Mouse (Mus musculus): Measurements from ENCODE around the gene Spint4. TPM values are rescaled to one million over a fixed set of nuclear protein-coding genes. Genes with fewer than 3 reads are reported as not detected.

The Spint4 gene
- polyA plus RNA-seq, 1 experiment from 2014 or later, result not detected

GRCm38 (mm10) chr2:164739876-164740275, 41.6 kb downstream of the Spint4 start:
- Histone ChIP-seq H3K36me3 (no peaks in the 10 kb centered on the region), H3K27me3 (ENCODE audit: low read depth, poor library complexity, severe bottlenecking) (no peaks in the 10 kb centered on the region), H3K4me1 (peaks cover 15% of the 10 kb centered on the region), H3K27ac (no peak overlapping the region), H3K4me3 (no peak overlapping the region), H3K9me3 (replicated peaks) (no peaks in the 10 kb centered on the region)
- DNase-seq (ENCODE audit: low spot score), result no peak
- 66% methylated on average over 7 of the region's 7 CpGs for WGBS

GRCm38 (mm10) chr2:164744987-164745386, 46.7 kb downstream of the Spint4 start:
- Histone ChIP-seq H3K27ac (no peak overlapping the region), H3K36me3 (peaks cover 27% of the 10 kb centered on the region), H3K4me3 (peak overlapping the region; percentile 96), H3K9me3 (replicated peaks) (no peaks in the 10 kb centered on the region), H3K27me3 (ENCODE audit: low read depth, poor library complexity, severe bottlenecking) (no peaks in the 10 kb centered on the region), H3K4me1 (peaks cover 22% of the 10 kb centered on the region)
- WGBS, result 74% methylated on average over 13 of the region's 13 CpGs
- no peak for DNase-seq (ENCODE audit: low spot score)

GRCm38 (mm10) chr2:164745843-164746479, 47.7 kb downstream of the Spint4 start, which contains the start of the genes Wfdc3 and Dnttip1:
TSS of gene Wfdc3 (minus strand) at chr2:164745931.
TSS of gene Dnttip1 (plus strand) at chr2:164745983.
- H3K36me3 ChIP-seq, result peaks cover 37% of the 10 kb centered on the region
- peak within 1 kb of the TSS; percentile 95 for H3K27ac ChIP-seq
- no peaks in the 10 kb centered on the region for H3K9me3 ChIP-seq (replicated peaks)
- WGBS, result under 1% methylated on average over 70 of the region's 70 CpGs
- H3K4me1 ChIP-seq, result peaks cover 19% of the 10 kb centered on the region
- no peaks in the 10 kb centered on the region for H3K27me3 ChIP-seq (ENCODE audit: low read depth, poor library complexity, severe bottlenecking)
- peak within 1 kb of the TSS; percentile 96 for H3K4me3 ChIP-seq
- DNase-seq (ENCODE audit: low spot score), result peak; percentile 99

- Histone ChIP-seq H3K36me3 (peaks cover 44% of the 10 kb centered on the region), H3K4me3 (peak overlapping the region; percentile 96), H3K27me3 (ENCODE audit: low read depth, poor library complexity, severe bottlenecking) (no peaks in the 10 kb centered on the region), H3K27ac (peak overlapping the region; percentile 95; the same call in 1 of the 2 replicates), H3K9me3 (replicated peaks) (no peaks in the 10 kb centered on the region), H3K4me1 (peaks cover 19% of the 10 kb centered on the region)
- WGBS, result 54% methylated on average over 8 of the region's 8 CpGs
- no peak for DNase-seq (ENCODE audit: low spot score)
Observed at GRCm38 (mm10) chr2:164746693-164747092, 48.4 kb downstream of the Spint4 start.

GRCm38 (mm10) chr2:164748191-164748590, 49.9 kb downstream of the Spint4 start:
- 94% methylated on average over 4 of the region's 4 CpGs for WGBS

GRCm38 (mm10) chr2:164748991-164749390, 50.7 kb downstream of the Spint4 start:
- Histone ChIP-seq H3K4me3 (no peak overlapping the region), H3K4me1 (peaks cover 19% of the 10 kb centered on the region), H3K27me3 (ENCODE audit: low read depth, poor library complexity, severe bottlenecking) (no peaks in the 10 kb centered on the region), H3K27ac (no peak overlapping the region), H3K36me3 (peaks cover 67% of the 10 kb centered on the region), H3K9me3 (replicated peaks) (no peaks in the 10 kb centered on the region)
- no peak for DNase-seq (ENCODE audit: low spot score)
- 93% methylated on average over 6 of the region's 6 CpGs for WGBS

More at GRCm38 (mm10) chr2:164748191-164748590, 49.9 kb downstream of the Spint4 start:
- Histone ChIP-seq H3K4me1 (peaks cover 19% of the 10 kb centered on the region), H3K27me3 (ENCODE audit: low read depth, poor library complexity, severe bottlenecking) (no peaks in the 10 kb centered on the region), H3K9me3 (replicated peaks) (no peaks in the 10 kb centered on the region), H3K27ac (no peak overlapping the region), H3K36me3 (peaks cover 59% of the 10 kb centered on the region), H3K4me3 (no peak overlapping the region)
- no peak for DNase-seq (ENCODE audit: low spot score)

Other genes starting within 250 kb of the Spint4 start
- gene Sys1, start 241.5 kb upstream of the Spint4 start, polyA plus RNA-seq (2016; fragmentation: Nextera tagmentation; extraction: Ambion mirVana), result 54.4 and 54.5 TPM in 2 replicates
- 2.2 and 3.2 TPM in 2 replicates for gene Gm20458, start 237.5 kb upstream of the Spint4 start, polyA plus RNA-seq (2016; fragmentation: Nextera tagmentation; extraction: Ambion mirVana)
- not detected in 2 replicates for gene Trp53tg5, start 224.8 kb upstream of the Spint4 start, polyA plus RNA-seq (2016; fragmentation: Nextera tagmentation; extraction: Ambion mirVana)
- gene Dbndd2, start 212.4 kb upstream of the Spint4 start, polyA plus RNA-seq (2016; fragmentation: Nextera tagmentation; extraction: Ambion mirVana), result 0.70 and 2.1 TPM in 2 replicates
- 35.7 and 37.5 TPM in 2 replicates for gene Pigt, start 201.0 kb upstream of the Spint4 start, polyA plus RNA-seq (2016; fragmentation: Nextera tagmentation; extraction: Ambion mirVana)
- 35.5 and 40.0 TPM in 2 replicates for gene Wfdc2, start 136.1 kb upstream of the Spint4 start, polyA plus RNA-seq (2016; fragmentation: Nextera tagmentation; extraction: Ambion mirVana)
- not detected in 2 replicates for gene Spint3, start 125.0 kb upstream of the Spint4 start, polyA plus RNA-seq (2016; fragmentation: Nextera tagmentation; extraction: Ambion mirVana)
- gene Wfdc6a, start 113.1 kb upstream of the Spint4 start, polyA plus RNA-seq (2016; fragmentation: Nextera tagmentation; extraction: Ambion mirVana), result not detected in 2 replicates
- not detected in 2 replicates for gene Eppin, start 104.9 kb upstream of the Spint4 start, polyA plus RNA-seq (2016; fragmentation: Nextera tagmentation; extraction: Ambion mirVana)
- not detected in 2 replicates for gene Wfdc6b, start 85.0 kb upstream of the Spint4 start, polyA plus RNA-seq (2016; fragmentation: Nextera tagmentation; extraction: Ambion mirVana)
- not detected in 2 replicates for gene Wfdc8, start 84.9 kb upstream of the Spint4 start, polyA plus RNA-seq (2016; fragmentation: Nextera tagmentation; extraction: Ambion mirVana)
- not detected in 2 replicates for gene Wfdc16, start 59.7 kb upstream of the Spint4 start, polyA plus RNA-seq (2016; fragmentation: Nextera tagmentation; extraction: Ambion mirVana)
- gene Wfdc10, start 42.5 kb upstream of the Spint4 start, polyA plus RNA-seq (2016; fragmentation: Nextera tagmentation; extraction: Ambion mirVana), result not detected in 2 replicates
- gene Wfdc9, start 41.9 kb upstream of the Spint4 start, polyA plus RNA-seq (2016; fragmentation: Nextera tagmentation; extraction: Ambion mirVana), result not detected in 2 replicates
- not detected in 2 replicates for gene Wfdc11, start 24.4 kb upstream of the Spint4 start, polyA plus RNA-seq (2016; fragmentation: Nextera tagmentation; extraction: Ambion mirVana)
- gene Wfdc13, start 13.4 kb upstream of the Spint4 start, polyA plus RNA-seq (2016; fragmentation: Nextera tagmentation; extraction: Ambion mirVana), result not detected in 2 replicates
- not detected in 2 replicates for gene Spint5, start 16.8 kb downstream of the Spint4 start, polyA plus RNA-seq (2016; fragmentation: Nextera tagmentation; extraction: Ambion mirVana)
- 0.95 and 0.98 TPM in 2 replicates for gene Wfdc3, start 47.4 kb downstream of the Spint4 start, polyA plus RNA-seq (2016; fragmentation: Nextera tagmentation; extraction: Ambion mirVana)
- gene Dnttip1, start 47.5 kb downstream of the Spint4 start, polyA plus RNA-seq (2016; fragmentation: Nextera tagmentation; extraction: Ambion mirVana), result 93.1 and 93.2 TPM in 2 replicates
- gene Ube2c, start 71.4 kb downstream of the Spint4 start, polyA plus RNA-seq (2016; fragmentation: Nextera tagmentation; extraction: Ambion mirVana), result 607 and 617 TPM in 2 replicates
- gene Tnnc2, start 81.5 kb downstream of the Spint4 start, polyA plus RNA-seq (2016; fragmentation: Nextera tagmentation; extraction: Ambion mirVana), result 0.79 and 1.3 TPM in 2 replicates
- 9.0 and 12.2 TPM in 2 replicates for gene Snx21, start 87.3 kb downstream of the Spint4 start, polyA plus RNA-seq (2016; fragmentation: Nextera tagmentation; extraction: Ambion mirVana)
- 14.7 and 18.4 TPM in 2 replicates for gene Acot8, start 106.4 kb downstream of the Spint4 start, polyA plus RNA-seq (2016; fragmentation: Nextera tagmentation; extraction: Ambion mirVana)
- gene Zswim3, start 106.6 kb downstream of the Spint4 start, polyA plus RNA-seq (2016; fragmentation: Nextera tagmentation; extraction: Ambion mirVana), result 9.1 and 9.9 TPM in 2 replicates
- gene Zswim1, start 124.2 kb downstream of the Spint4 start, polyA plus RNA-seq (2016; fragmentation: Nextera tagmentation; extraction: Ambion mirVana), result 24.3 and 24.6 TPM in 2 replicates
- 0.36 TPM in 1 of 2 replicates, not detected in the other for gene Spata25, start 130.0 kb downstream of the Spint4 start, polyA plus RNA-seq (2016; fragmentation: Nextera tagmentation; extraction: Ambion mirVana)
- 93.0 and 105 TPM in 2 replicates for gene Ctsa, start 134.4 kb downstream of the Spint4 start, polyA plus RNA-seq (2016; fragmentation: Nextera tagmentation; extraction: Ambion mirVana)
- 4.0 and 6.9 TPM in 2 replicates for gene Neurl2, start 135.0 kb downstream of the Spint4 start, polyA plus RNA-seq (2016; fragmentation: Nextera tagmentation; extraction: Ambion mirVana)
- 20.2 and 24.9 TPM in 2 replicates for gene Pltp, start 159.2 kb downstream of the Spint4 start, polyA plus RNA-seq (2016; fragmentation: Nextera tagmentation; extraction: Ambion mirVana)
- gene Pcif1, start 180.8 kb downstream of the Spint4 start, polyA plus RNA-seq (2016; fragmentation: Nextera tagmentation; extraction: Ambion mirVana), result 73.7 and 86.7 TPM in 2 replicates
- 18.0 and 21.3 TPM in 2 replicates for gene Zfp335, start 213.3 kb downstream of the Spint4 start, polyA plus RNA-seq (2016; fragmentation: Nextera tagmentation; extraction: Ambion mirVana)
- gene Mmp9, start 242.3 kb downstream of the Spint4 start, polyA plus RNA-seq (2016; fragmentation: Nextera tagmentation; extraction: Ambion mirVana), result 0.31 and 0.33 TPM in 2 replicates

All from limb, embryonic 10.5 days (tissue).